Comparison of ENCODE assay signal across 8 mouse cellular contexts in the genomic region with DNA sequence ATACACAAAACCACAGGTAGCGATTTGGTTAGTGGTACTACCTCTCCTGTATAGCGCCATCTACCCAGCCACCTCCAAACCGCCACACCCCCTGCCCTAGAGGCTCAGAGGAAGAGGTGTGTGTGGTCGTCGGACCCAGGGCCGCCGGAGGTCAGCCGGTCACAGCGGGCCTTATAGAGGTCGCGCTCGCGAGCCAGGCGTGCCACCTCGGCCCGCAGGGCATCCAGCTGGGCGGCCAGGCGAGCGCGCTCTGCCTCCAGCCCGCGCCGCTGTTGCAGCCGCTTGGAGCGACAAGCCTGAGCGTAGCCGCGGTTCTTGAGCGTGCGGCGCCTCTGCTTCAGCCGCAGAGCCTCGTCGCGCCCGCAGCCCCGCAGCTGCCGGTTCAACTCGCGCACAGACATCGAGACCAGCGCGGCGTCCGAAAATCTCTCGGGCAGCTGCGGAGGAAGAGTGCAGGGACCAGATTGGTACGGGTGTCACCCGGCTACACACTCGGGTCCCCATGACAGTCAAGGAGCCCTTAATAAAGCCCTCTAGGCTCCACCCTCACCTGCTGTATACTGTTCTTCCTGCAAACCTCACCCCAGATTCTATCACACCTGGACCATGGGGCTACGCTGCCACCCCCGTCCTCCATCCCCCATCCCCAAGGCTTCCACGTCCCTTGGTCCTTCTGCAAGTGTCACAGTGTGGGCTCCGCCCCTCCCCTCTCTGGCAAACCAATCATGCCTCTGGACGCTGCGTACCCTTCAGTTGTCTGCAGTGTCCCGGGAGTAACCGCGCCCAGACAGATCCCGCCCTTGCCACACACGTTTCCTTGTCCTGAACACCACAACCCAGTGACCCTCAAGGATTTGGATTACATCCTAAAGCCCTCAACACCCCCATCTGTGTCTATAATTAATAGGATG. TPM values are rescaled to one million over a fixed set of nuclear protein-coding genes. Genes with fewer than 3 reads are reported as not detected.
DNase-seq lines count a peak whose midpoint lies in the region; ATAC-seq and TF ChIP-seq lines count a peak whose summit lies in the region.

No protein-coding gene starts in this region.

- WGBS in spleen, adult 2 months: 4% methylated on average over 61 of the region's 61 CpGs
- WGBS in cerebellum, adult 2 months: 3% methylated on average over 61 of the region's 61 CpGs
- 0% methylated on average over 61 of the region's 61 CpGs for WGBS in midbrain, embryonic 14.5 days

- TF ChIP-seq CTCF in spleen, adult 2 months (IDR thresholded peaks at IDR 0.05; ENCODE audit: extremely low read depth, insufficient read depth, insufficient read length, insufficient replicate concordance): no peak
- TF ChIP-seq CTCF in cerebellum, adult 2 months (IDR thresholded peaks at IDR 0.05; ENCODE audit: borderline replicate concordance, insufficient read depth, low read depth, low read length): peak; percentile 24; the same call in 1 of the 2 replicates

- peaks cover 8% of the 10 kb centered on the region for H3K27me3 ChIP-seq in spleen, adult 2 months (ENCODE audit: control insufficient read depth, insufficient read depth, low read length)
- no peaks in the 10 kb centered on the region for H3K27me3 ChIP-seq in cerebellum, adult 2 months (ENCODE audit: control insufficient read depth, insufficient read depth, low read length)
- H3K27me3 ChIP-seq in midbrain, embryonic 14.5 days (ENCODE audit: control insufficient read depth, insufficient read depth, low read length): no peaks in the 10 kb centered on the region

- TF ChIP-seq POLR2A in spleen, adult 2 months (IDR thresholded peaks at IDR 0.05; ENCODE audit: low read depth, low read length): no peak
- TF ChIP-seq POLR2A in cerebellum, adult 2 months (IDR thresholded peaks at IDR 0.05; ENCODE audit: borderline replicate concordance, insufficient read depth, low read length): no peak

- H3K4me1 ChIP-seq in spleen, adult 2 months (ENCODE audit: control insufficient read depth, insufficient read depth, insufficient read length): peaks cover 4% of the 10 kb centered on the region
- H3K4me1 ChIP-seq in cerebellum, adult 2 months (ENCODE audit: control insufficient read depth, insufficient read depth, low read length): peaks cover 2% of the 10 kb centered on the region; the same call in 1 of the 2 replicates
- peaks cover 11% of the 10 kb centered on the region for H3K4me1 ChIP-seq in midbrain, embryonic 14.5 days (ENCODE audit: control insufficient read depth, insufficient read depth, low read length)

- no peaks in the 10 kb centered on the region for H3K36me3 ChIP-seq in spleen, adult 2 months (ENCODE audit: control insufficient read depth, insufficient read depth, low read length)
- H3K36me3 ChIP-seq in midbrain, embryonic 14.5 days (ENCODE audit: control insufficient read depth, insufficient read depth, low read length): no peaks in the 10 kb centered on the region

- peak overlapping the region; percentile 45 for H3K4me3 ChIP-seq in spleen, adult 2 months (ENCODE audit: extremely low read depth, insufficient read depth, insufficient read length)
- H3K4me3 ChIP-seq in cerebellum, adult 2 months (replicated peaks; ENCODE audit: insufficient read depth, low read depth, low read length): peak overlapping the region; percentile 46
- peak overlapping the region; percentile 51 for H3K4me3 ChIP-seq in midbrain, embryonic 14.5 days (replicated peaks; ENCODE audit: low read depth, low read length)

- H3K4me2 ChIP-seq in midbrain, embryonic 14.5 days (ENCODE audit: low read length): peak overlapping the region; percentile 91

- peak overlapping the region; percentile 66 for H3K9ac ChIP-seq in midbrain, embryonic 14.5 days (replicated peaks; ENCODE audit: low read length)

- no peak overlapping the region for H3K27ac ChIP-seq in spleen, adult 2 months (ENCODE audit: insufficient read depth, low read length)
- no peak overlapping the region for H3K27ac ChIP-seq in cerebellum, adult 2 months (ENCODE audit: insufficient read depth, low read length)
- H3K27ac ChIP-seq in midbrain, embryonic 14.5 days (replicated peaks; ENCODE audit: low read depth, low read length): peak overlapping the region; percentile 71

- H3K9me3 ChIP-seq in midbrain, embryonic 14.5 days (ENCODE audit: control insufficient read depth, low read length): no peaks in the 10 kb centered on the region

- peak; percentile 72 for ATAC-seq in midbrain, embryonic 14.5 days (ENCODE audit: low FRiP score, low TSS enrichment)
- ATAC-seq in megakaryocyte-erythroid progenitor cell, adult 5-6 weeks (replicated peaks; ENCODE audit: low FRiP score, low TSS enrichment, poor library complexity, severe bottlenecking): no peak

- DNase-seq in spleen, adult 2 months (ENCODE audit: low read depth in 1 of 2, low spot score in 2 of 2): no peak
- no peak for DNase-seq in spleen, postnatal 4 days (ENCODE audit: low spot score in 2 of 2)
- DNase-seq in cerebellum, adult 2 months: peak; percentile 65 to 71
- DNase-seq in forelimb bud, embryonic 11.5 days (ENCODE audit: low read depth, low spot score): peak; percentile 12
- DNase-seq in left cerebral cortex, postnatal 25 days (ENCODE audit: low spot score in 2 of 2): peak; percentile 39 to 61
- peak; percentile 81 for DNase-seq in midbrain, embryonic 14.5 days
- DNase-seq in layer of hippocampus, postnatal 36 days: no peak

- intact Hi-C loops in left cerebral cortex, postnatal 25 days (cut with DNase I): no loop called here

RNA-seq across cellular contexts. Expression of a gene that starts 4.1 kb away (rescaled TPM):
- 0.02 and 0.40 TPM in 2 replicates for polyA plus RNA-seq in spleen, adult 2 months (2012; rRNA removed)
- 0.33 and 0.56 TPM in 2 replicates for polyA plus RNA-seq in cerebellum, adult 2 months (2012; rRNA removed)
- total RNA-seq in left cerebral cortex, postnatal 25 days (2021): 1 to 10 TPM in 1 of 2 experiments, under 1 TPM in 1; 0.34 to 1.2 TPM
- polyA plus RNA-seq in midbrain, embryonic 14.5 days (2014; fragmentation: Nextera tagmentation; extraction: Ambion mirVana): 0.24 TPM in 1 of 2 replicates, not detected in the other
- not detected in 2 replicates for total RNA-seq in megakaryocyte-erythroid progenitor cell, adult 5-6 weeks (2014; fragmentation: Nextera tagmentation)
- total RNA-seq in megakaryocyte-erythroid progenitor cell, adult 5-6 weeks (2017): not detected in 2 replicates
- 1 to 10 TPM; 1.6 to 5.6 TPM for total RNA-seq in layer of hippocampus, postnatal 36 days (2021)

RNA-seq across cellular contexts. Expression of a gene that starts 10.5 kb away (rescaled TPM):
- polyA plus RNA-seq in spleen, adult 2 months (2012; rRNA removed): 0.02 TPM in 1 of 2 replicates, not detected in the other
- 39.8 and 56.8 TPM in 2 replicates for polyA plus RNA-seq in cerebellum, adult 2 months (2012; rRNA removed)
- total RNA-seq in left cerebral cortex, postnatal 25 days (2021): 100 to 1,000 TPM; 180 to 216 TPM
- 0.74 and 1.4 TPM in 2 replicates for polyA plus RNA-seq in midbrain, embryonic 14.5 days (2014; fragmentation: Nextera tagmentation; extraction: Ambion mirVana)
- total RNA-seq in megakaryocyte-erythroid progenitor cell, adult 5-6 weeks (2014; fragmentation: Nextera tagmentation): not detected in 2 replicates
- not detected in 2 replicates for total RNA-seq in megakaryocyte-erythroid progenitor cell, adult 5-6 weeks (2017)
- total RNA-seq in layer of hippocampus, postnatal 36 days (2021): 100 to 1,000 TPM; 696 to 698 TPM

RNA-seq across cellular contexts. Expression of a gene that starts 19.4 kb away (rescaled TPM):
- 47.9 and 53.3 TPM in 2 replicates for polyA plus RNA-seq in spleen, adult 2 months (2012; rRNA removed)
- polyA plus RNA-seq in cerebellum, adult 2 months (2012; rRNA removed): 44.8 and 49.3 TPM in 2 replicates
- total RNA-seq in left cerebral cortex, postnatal 25 days (2021): 10 to 100 TPM; 20.2 to 25.3 TPM
- 15.8 and 16.2 TPM in 2 replicates for polyA plus RNA-seq in midbrain, embryonic 14.5 days (2014; fragmentation: Nextera tagmentation; extraction: Ambion mirVana)
- 66.0 and 88.0 TPM in 2 replicates for total RNA-seq in megakaryocyte-erythroid progenitor cell, adult 5-6 weeks (2014; fragmentation: Nextera tagmentation)
- total RNA-seq in megakaryocyte-erythroid progenitor cell, adult 5-6 weeks (2017): 48.7 and 55.6 TPM in 2 replicates
- total RNA-seq in layer of hippocampus, postnatal 36 days (2021): 10 to 100 TPM; 42.6 to 45.8 TPM

RNA-seq across cellular contexts. Expression of a gene that starts 30.3 kb away (rescaled TPM):
- polyA plus RNA-seq in spleen, adult 2 months (2012; rRNA removed): 4.5 and 4.8 TPM in 2 replicates
- 109 and 119 TPM in 2 replicates for polyA plus RNA-seq in cerebellum, adult 2 months (2012; rRNA removed)
- total RNA-seq in left cerebral cortex, postnatal 25 days (2021): 10 to 100 TPM; 46.6 to 46.9 TPM
- polyA plus RNA-seq in midbrain, embryonic 14.5 days (2014; fragmentation: Nextera tagmentation; extraction: Ambion mirVana): 34.7 and 34.8 TPM in 2 replicates
- total RNA-seq in megakaryocyte-erythroid progenitor cell, adult 5-6 weeks (2014; fragmentation: Nextera tagmentation): 0.77 and 1.3 TPM in 2 replicates
- total RNA-seq in megakaryocyte-erythroid progenitor cell, adult 5-6 weeks (2017): 0.42 and 0.70 TPM in 2 replicates
- total RNA-seq in layer of hippocampus, postnatal 36 days (2021): 10 to 100 TPM; 59.2 to 60.3 TPM

RNA-seq across cellular contexts. Expression of a gene that starts 39.1 kb away (rescaled TPM):
- polyA plus RNA-seq in spleen, adult 2 months (2012; rRNA removed): 73.4 and 77.6 TPM in 2 replicates
- 115 and 127 TPM in 2 replicates for polyA plus RNA-seq in cerebellum, adult 2 months (2012; rRNA removed)
- total RNA-seq in left cerebral cortex, postnatal 25 days (2021): 10 to 100 TPM; 73.1 to 77.7 TPM
- polyA plus RNA-seq in midbrain, embryonic 14.5 days (2014; fragmentation: Nextera tagmentation; extraction: Ambion mirVana): 133 and 134 TPM in 2 replicates
- 41.6 and 45.9 TPM in 2 replicates for total RNA-seq in megakaryocyte-erythroid progenitor cell, adult 5-6 weeks (2014; fragmentation: Nextera tagmentation)
- total RNA-seq in megakaryocyte-erythroid progenitor cell, adult 5-6 weeks (2017): 48.3 and 115 TPM in 2 replicates
- total RNA-seq in layer of hippocampus, postnatal 36 days (2021): 10 to 100 TPM; 82.5 to 83.2 TPM

Comparison
In these comparisons a context has a peak if more than half of its experiments do, and no peak if none do; other contexts are left out.
1. DNase-seq: peak in cerebellum, adult 2 months (2 of 2), forelimb bud, embryonic 11.5 days (single experiment), left cerebral cortex, postnatal 25 days (2 of 2) and midbrain, embryonic 14.5 days (single experiment); none in spleen, adult 2 months (0 of 2), spleen, postnatal 4 days (0 of 2) and layer of hippocampus, postnatal 36 days (0 of 2).
2. RNA of a gene that starts 10.5 kb away (total RNA-seq): 696 to 698 TPM in layer of hippocampus, postnatal 36 days and 180 to 216 TPM in left cerebral cortex, postnatal 25 days; not detected in megakaryocyte-erythroid progenitor cell, adult 5-6 weeks; every median in the first group is over 100 times any median in the second.
3. Peak in every context shown above with its lines, with median percentiles within 50 percentile points of each other: H3K4me3 ChIP-seq.